Mouse (Mus musculus): Measurements from ENCODE around the gene Dynlt1b.
"Not testable (repeated sequence)": the region's sequence is repeated elsewhere in the genome, so short reads cannot be mapped to it uniquely, and the experiment has no call there.

GRCm38 (mm10) chr17:6440493-6441077 is 10.7 kb downstream of the Dynlt1b start:
- TF ChIP-seq CTCF (IDR thresholded peaks at IDR 0.05; ENCODE audit: extremely low read depth, insufficient read depth, insufficient read length, insufficient replicate concordance); POLR2A (IDR thresholded peaks at IDR 0.05; ENCODE audit: low read depth, low read length): not testable (repeated sequence)
